Mouse (Mus musculus) heart, adult 8-10 months (tissue): ENCODE data around the gene 1810010D01Rik. TPM values are rescaled to one million over a fixed set of nuclear protein-coding genes. Genes with fewer than 3 reads are reported as not detected.

Source experiments
- DNase-seq: peaks from one replicate; pipeline ENCODE4 v3.0.0; 2022; ENCODE audit warnings: low spot score
- total RNA-seq, 4 experiments: library from RNA; stranded (reverse); gene quantifications; 2 replicates each; pipeline ENCODE4 v1.2.4; 2022

Gene 1810010D01Rik
- total RNA-seq, 4 experiments from 2014 or later, result 1.1 TPM; not detected in 3

GRCm38 (mm10) chr7:145176750-145177589, 30.9 kb downstream of the 1810010D01Rik start:
- no peak for DNase-seq

DNA sequence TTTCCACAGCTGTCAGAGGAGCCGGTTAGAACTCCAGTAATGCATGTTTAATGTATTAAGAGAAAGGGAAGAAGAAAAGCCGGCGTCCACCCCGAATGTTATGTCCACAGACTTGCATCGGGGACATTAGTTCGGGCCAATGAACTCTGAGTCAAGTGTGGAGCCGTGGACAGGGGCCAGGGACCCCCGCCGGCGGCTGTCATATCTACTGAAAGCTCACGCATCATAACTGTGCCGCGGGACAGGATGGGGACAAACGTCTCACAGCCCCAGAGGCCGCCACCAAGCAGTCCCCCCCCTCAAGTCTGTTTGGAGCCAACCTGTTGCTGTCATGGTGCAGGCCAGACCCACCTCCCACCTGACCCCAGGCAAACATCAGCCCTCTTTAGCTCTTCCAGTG, 34.4 kb downstream of the 1810010D01Rik start:
- DNase-seq, result no peak

GRCm38 (mm10) chr7:145173116-145173515, 34.8 kb downstream of the 1810010D01Rik start:
- DNase-seq, result no peak

DNA sequence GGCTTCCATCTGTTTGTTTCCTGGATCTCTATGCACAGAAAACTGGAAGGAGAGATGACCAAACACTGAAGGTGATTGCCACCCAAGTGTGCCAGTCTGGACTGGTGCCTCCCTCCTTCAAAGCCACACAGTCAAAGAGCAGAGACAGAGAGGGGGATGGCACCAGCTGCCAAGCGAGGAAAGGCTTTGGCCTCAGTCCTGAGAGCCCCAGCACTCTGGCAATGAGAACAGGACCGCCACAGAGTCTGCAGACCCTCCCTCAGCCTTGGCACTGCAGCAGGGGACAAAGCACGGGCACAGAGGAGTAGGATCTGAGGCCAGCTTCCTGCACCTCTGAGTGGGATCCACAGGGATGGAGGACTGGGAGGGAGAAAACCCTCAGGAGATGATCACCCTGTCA, 38.2 kb downstream of the 1810010D01Rik start:
- no peak for DNase-seq

GRCm38 (mm10) chr7:145159283-145160240, 48.4 kb downstream of the 1810010D01Rik start:
- DNase-seq, result no peak

Other genes starting within 250 kb of the 1810010D01Rik start
- 1 to 10 TPM; 1.7 to 4.7 (median 2.5) TPM for gene Tpcn2, start 75.9 kb upstream of the 1810010D01Rik start, total RNA-seq
- 1 to 10 TPM; 1.7 to 2.9 (median 2.5) TPM for gene Mrgprf, start 92.7 kb upstream of the 1810010D01Rik start, total RNA-seq
- not detected for gene Mrgprd, start 106.7 kb upstream of the 1810010D01Rik start, total RNA-seq